Mouse (Mus musculus) forebrain, embryonic 12.5 days (tissue): ENCODE results near the gene Gbx2. TPM values are rescaled to one million over a fixed set of nuclear protein-coding genes. Genes with fewer than 3 reads are reported as not detected.

Experiments
- ATAC-seq: fragments of 200-750 bp; cut with Nextera tagmentation; 2 replicates; pipeline ENCODE4 v1.8.0; 2017; ENCODE audit warnings: moderate TSS enrichment; ENCODE audit not compliant: low FRiP score
- H3K27ac ChIP-seq: fragments of 300-500 bp; sonication (generic); 2 replicates; pipeline ENCODE4 v1.5.1; 2016; ENCODE audit warnings: mild to moderate bottlenecking
- H3K27me3 ChIP-seq: fragments of 300-500 bp; sonication (generic); 2 replicates; pipeline ENCODE4 v1.6.1; 2016; ENCODE audit warnings: mild to moderate bottlenecking
- H3K36me3 ChIP-seq: fragments of 300-500 bp; sonication (generic); replicated peaks from 2 replicates; pipeline ENCODE4 v1.6.1; 2016; ENCODE audit warnings: mild to moderate bottlenecking
- H3K4me1 ChIP-seq: fragments of 300-500 bp; sonication (generic); 2 replicates; pipeline ENCODE4 v1.6.1; 2016
- H3K4me2 ChIP-seq: fragments of 300-500 bp; sonication (generic); 2 replicates; pipeline ENCODE4 v1.6.1; 2016; ENCODE audit warnings: mild to moderate bottlenecking, moderate library complexity
- H3K4me3 ChIP-seq: fragments of 300-500 bp; sonication (generic); replicated peaks from 2 replicates; pipeline ENCODE4 v1.5.1; 2016; ENCODE audit warnings: mild to moderate bottlenecking
- H3K9ac ChIP-seq: fragments of 300-500 bp; sonication (generic); 2 replicates; pipeline ENCODE4 v1.6.1; 2016; ENCODE audit warnings: mild to moderate bottlenecking
- H3K9me3 ChIP-seq: fragments of 300-500 bp; sonication (generic); 2 replicates; pipeline ENCODE4 v1.6.1; 2016
- WGBS: fragments of 180-500 bp; shearing (Covaris S2); methylation state at CpG from one replicate; pipeline ENCODE4 v1.1.7; 2016; 5-methylcytosine and 5-hydroxymethylcytosine counted together
- polyA plus RNA-seq: library from polyadenylated mRNA; unstranded; fragments of >200 nt; fragmentation: Nextera tagmentation; extraction: Ambion mirVana; gene quantifications from 2 replicates; pipeline ENCODE4 v1.2.1, GENCODE M21; 2016

Gbx2 gene
- polyA plus RNA-seq, 1 experiment from 2014 or later = 26.9 TPM

- H3K9me3 ChIP-seq = no peaks in the 10 kb centered on the region
- H3K36me3 ChIP-seq = no peaks in the 10 kb centered on the region
- H3K4me2 ChIP-seq = no peak overlapping the region
- no peak overlapping the region for H3K27ac ChIP-seq
- peaks cover 74% of the 10 kb centered on the region for H3K27me3 ChIP-seq
- no peak for ATAC-seq
- no peak overlapping the region for H3K4me3 ChIP-seq
- H3K9ac ChIP-seq = no peak overlapping the region
- 85% methylated on average over 4 of the region's 4 CpGs for WGBS
- H3K4me1 ChIP-seq = peaks cover 17% of the 10 kb centered on the region
Observed at GRCm38 (mm10) chr1:89959393-89959792, 28.4 kb upstream of the Gbx2 start.

- Histone ChIP-seq H3K9me3 (no peaks in the 10 kb centered on the region), H3K27me3 (peaks cover 94% of the 10 kb centered on the region), H3K4me3 (no peak overlapping the region), H3K4me2 (no peak overlapping the region), H3K27ac (no peak overlapping the region), H3K36me3 (no peaks in the 10 kb centered on the region), H3K4me1 (peaks cover 21% of the 10 kb centered on the region), H3K9ac (no peak overlapping the region)
- 3% methylated on average over 16 of the region's 16 CpGs for WGBS
- ATAC-seq = no peak
Observed at GRCm38 (mm10) chr1:89943202-89943601, 12.2 kb upstream of the Gbx2 start.

- Histone ChIP-seq H3K4me3 (peak overlapping the region; percentile 34), H3K4me1 (peaks cover 21% of the 10 kb centered on the region), H3K9ac (no peak overlapping the region), H3K27ac (no peak overlapping the region), H3K27me3 (peaks cover 94% of the 10 kb centered on the region), H3K36me3 (no peaks in the 10 kb centered on the region), H3K9me3 (no peaks in the 10 kb centered on the region), H3K4me2 (peak overlapping the region; percentile 55)
- whole genome bisulfite sequencing = under 1% methylated on average over 15 of the region's 15 CpGs
- ATAC-seq = no peak
Observed at GRCm38 (mm10) chr1:89942395-89942976, 11.5 kb upstream of the Gbx2 start.

GRCm38 (mm10) chr1:89941701-89942381, 10.9 kb upstream of the Gbx2 start:
- Histone ChIP-seq H3K4me2 (peak overlapping the region; percentile 55), H3K27ac (peak overlapping the region; percentile 42)

GRCm38 (mm10) chr1:89940961-89941524, 10.1 kb upstream of the Gbx2 start:
- 4% methylated on average over 15 of the region's 15 CpGs for WGBS
- Histone ChIP-seq H3K9me3 (no peaks in the 10 kb centered on the region), H3K9ac (no peak overlapping the region), H3K27ac (no peak overlapping the region), H3K4me3 (no peak overlapping the region), H3K27me3 (peaks cover 95% of the 10 kb centered on the region), H3K36me3 (no peaks in the 10 kb centered on the region), H3K4me1 (peaks cover 24% of the 10 kb centered on the region), H3K4me2 (0 out of 2 replicates have a peak overlapping the region, but pooled peaks have one; percentile 55)
- ATAC-seq = no peak

More at GRCm38 (mm10) chr1:89941701-89942381, 10.9 kb upstream of the Gbx2 start:
- Histone ChIP-seq H3K4me3 (peak overlapping the region; percentile 34), H3K9ac (peak overlapping the region; percentile 43; the same call in 1 of the 2 replicates), H3K36me3 (no peaks in the 10 kb centered on the region), H3K9me3 (no peaks in the 10 kb centered on the region), H3K4me1 (peaks cover 21% of the 10 kb centered on the region), H3K27me3 (peaks cover 94% of the 10 kb centered on the region)
- under 1% methylated on average over 40 of the region's 40 CpGs for WGBS
- ATAC-seq = peak; percentile 55

GRCm38 (mm10) chr1:89939981-89940726, 9.2 kb upstream of the Gbx2 start:
- Histone ChIP-seq H3K9me3 (no peaks in the 10 kb centered on the region), H3K4me2 (no peak overlapping the region), H3K9ac (no peak overlapping the region), H3K27me3 (peaks cover 95% of the 10 kb centered on the region), H3K27ac (no peak overlapping the region), H3K36me3 (no peaks in the 10 kb centered on the region), H3K4me1 (peaks cover 33% of the 10 kb centered on the region), H3K4me3 (no peak overlapping the region)
- WGBS = 1% methylated on average over 34 of the region's 34 CpGs
- ATAC-seq = peak; percentile 53

- Histone ChIP-seq H3K27ac (no peak overlapping the region), H3K27me3 (peaks cover 95% of the 10 kb centered on the region), H3K4me1 (peaks cover 36% of the 10 kb centered on the region), H3K9ac (no peak overlapping the region), H3K9me3 (no peaks in the 10 kb centered on the region), H3K4me2 (no peak overlapping the region), H3K4me3 (no peak overlapping the region), H3K36me3 (no peaks in the 10 kb centered on the region)
- 25% methylated on average over 16 of the region's 16 CpGs for WGBS
- no peak for ATAC-seq
Observed at GRCm38 (mm10) chr1:89939596-89939960, 8.6 kb upstream of the Gbx2 start.

GRCm38 (mm10) chr1:89938884-89939595, 8.1 kb upstream of the Gbx2 start:
- peaks cover 95% of the 10 kb centered on the region for H3K27me3 ChIP-seq
- WGBS = 21% methylated on average over 16 of the region's 16 CpGs
- H3K4me1 ChIP-seq = peaks cover 40% of the 10 kb centered on the region

GRCm38 (mm10) chr1:89935493-89936348, 4.7 kb upstream of the Gbx2 start:
- Histone ChIP-seq H3K4me3 (no peak overlapping the region), H3K27ac (no peak overlapping the region), H3K27me3 (peaks cover 94% of the 10 kb centered on the region), H3K9ac (no peak overlapping the region), H3K9me3 (no peaks in the 10 kb centered on the region), H3K4me1 (peaks cover 48% of the 10 kb centered on the region), H3K4me2 (no peak overlapping the region), H3K36me3 (no peaks in the 10 kb centered on the region)
- no peak for ATAC-seq
- WGBS = under 1% methylated on average over 29 of the region's 29 CpGs

More at GRCm38 (mm10) chr1:89938884-89939595, 8.1 kb upstream of the Gbx2 start:
- no peaks in the 10 kb centered on the region for H3K9me3 ChIP-seq
- no peak overlapping the region for H3K4me3 ChIP-seq
- no peak for ATAC-seq
- no peak overlapping the region for H3K9ac ChIP-seq
- H3K27ac ChIP-seq = no peak overlapping the region
- H3K36me3 ChIP-seq = no peaks in the 10 kb centered on the region
- H3K4me2 ChIP-seq = no peak overlapping the region

- H3K9ac ChIP-seq = no peak overlapping the region
- under 1% methylated on average over 19 of the region's 19 CpGs for WGBS
- H3K27ac ChIP-seq = no peak overlapping the region
- no peaks in the 10 kb centered on the region for H3K36me3 ChIP-seq
- H3K4me2 ChIP-seq = 0 out of 2 replicates have a peak overlapping the region, but pooled peaks have one; percentile 10
- H3K9me3 ChIP-seq = no peaks in the 10 kb centered on the region
- peaks cover 59% of the 10 kb centered on the region for H3K4me1 ChIP-seq
- no peak for ATAC-seq
- no peak overlapping the region for H3K4me3 ChIP-seq
- peaks cover 95% of the 10 kb centered on the region for H3K27me3 ChIP-seq
Observed at GRCm38 (mm10) chr1:89934316-89935260, 3.6 kb upstream of the Gbx2 start.
